Mouse (Mus musculus) lung, postnatal 14 days (tissue): ENCODE data around the gene Mef2b.
A peak's percentile ranks its signal among the peaks of the same experiment; 100 is the strongest.

ENCODE experiments used
- DNase-seq: peaks from one replicate; pipeline ENCODE4 v3.0.0; 2021

Mef2b gene

DNA sequence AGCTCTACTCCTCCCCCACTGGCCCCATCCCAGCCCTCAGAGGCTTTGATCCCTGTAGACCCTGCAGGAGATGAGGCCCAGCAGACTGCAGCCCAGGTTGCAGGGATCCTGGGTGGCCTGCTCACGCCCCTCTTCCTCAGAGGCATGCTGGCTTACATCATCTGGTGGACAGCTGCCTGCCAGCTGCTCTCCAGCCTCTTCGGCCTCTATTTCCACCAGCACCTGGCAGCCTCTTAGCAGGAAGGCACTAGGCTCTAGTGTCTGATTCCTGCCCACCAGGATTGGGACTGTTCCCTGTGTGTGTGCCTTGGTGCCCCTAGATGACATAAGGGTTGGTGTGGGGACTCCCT lies 42.4 kb downstream of the Mef2b start:
- DNase-seq, result no peak

DNA sequence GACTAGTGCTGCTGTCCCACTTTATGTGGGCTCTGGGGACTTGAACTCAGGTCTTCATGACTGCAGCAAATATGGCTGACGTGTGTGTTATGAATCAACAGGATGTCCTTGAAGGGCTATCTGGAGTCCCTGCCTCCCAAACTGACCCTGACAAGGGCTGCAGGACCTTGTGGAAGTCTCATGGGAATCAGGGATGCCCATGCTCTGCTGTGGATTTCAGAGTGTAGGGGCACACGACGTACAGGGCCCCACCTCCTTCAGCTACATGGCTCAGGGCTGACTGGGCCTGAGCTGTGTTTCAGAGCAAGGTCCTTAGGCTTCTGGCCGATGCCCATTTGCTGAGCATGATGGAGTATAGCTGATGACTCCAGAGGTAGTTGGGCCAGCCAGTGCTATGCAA lies 43.7 kb downstream of the Mef2b start:
- DNase-seq, result no peak

DNA sequence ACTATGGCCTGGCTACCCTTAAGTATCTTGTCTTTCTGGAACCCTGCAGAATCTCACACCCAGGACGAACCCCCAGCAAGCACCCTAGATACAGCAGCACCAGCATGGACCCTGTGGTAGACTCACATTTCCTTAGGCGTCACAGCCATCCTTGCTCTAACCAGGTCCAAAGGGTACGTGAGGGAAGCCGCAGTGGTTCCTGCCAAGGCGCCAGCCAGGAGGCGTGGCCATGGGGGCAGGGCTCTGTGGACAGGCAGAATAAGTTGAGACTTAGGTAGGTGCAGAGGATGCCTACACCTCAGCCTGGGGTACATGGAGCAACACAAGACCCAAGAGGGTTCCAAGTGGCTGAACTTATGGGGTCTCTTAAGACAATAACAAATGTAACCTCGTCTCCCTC lies 49.2 kb downstream of the Mef2b start:
- DNase-seq, result no peak

DNA sequence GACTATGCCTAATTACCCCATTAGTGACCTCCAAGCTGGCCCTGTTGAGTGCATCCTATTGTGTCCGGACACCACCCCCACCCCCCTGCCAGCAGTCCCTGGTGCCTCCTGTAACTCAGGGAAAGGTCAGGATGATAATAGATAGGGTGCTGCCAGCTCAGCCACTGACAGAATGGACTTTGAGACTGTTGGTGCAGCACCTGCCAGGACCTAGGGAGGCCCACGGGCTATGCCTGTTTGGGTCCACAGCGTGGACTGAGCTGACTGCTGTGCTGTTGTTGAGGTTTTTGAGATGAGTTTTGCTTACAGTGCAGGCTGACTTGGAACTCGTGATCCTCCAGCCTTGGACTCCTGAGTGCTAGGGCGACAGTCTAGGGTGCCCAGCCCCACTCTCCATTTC lies 53.7 kb downstream of the Mef2b start:
- no peak for DNase-seq

DNA sequence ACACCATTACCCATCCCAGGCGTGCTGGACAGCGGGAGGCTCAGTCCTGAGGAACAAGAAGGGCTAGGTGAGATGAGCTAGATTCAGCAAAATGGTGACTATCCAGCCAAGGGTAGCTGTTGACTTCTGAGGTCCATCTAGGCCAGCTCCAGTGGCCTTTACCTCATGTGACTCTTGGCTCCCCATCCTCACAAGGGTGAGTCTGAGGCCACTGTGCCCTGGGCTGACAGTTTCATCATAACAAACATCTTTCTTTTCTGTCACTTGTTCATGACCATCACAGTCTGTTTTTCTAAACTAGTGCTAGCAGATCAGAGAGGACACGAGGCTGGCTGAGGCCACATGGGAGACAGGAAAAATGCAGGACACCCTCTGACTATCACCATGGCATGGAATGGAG lies 54.7 kb downstream of the Mef2b start:
- no peak for DNase-seq

DNA sequence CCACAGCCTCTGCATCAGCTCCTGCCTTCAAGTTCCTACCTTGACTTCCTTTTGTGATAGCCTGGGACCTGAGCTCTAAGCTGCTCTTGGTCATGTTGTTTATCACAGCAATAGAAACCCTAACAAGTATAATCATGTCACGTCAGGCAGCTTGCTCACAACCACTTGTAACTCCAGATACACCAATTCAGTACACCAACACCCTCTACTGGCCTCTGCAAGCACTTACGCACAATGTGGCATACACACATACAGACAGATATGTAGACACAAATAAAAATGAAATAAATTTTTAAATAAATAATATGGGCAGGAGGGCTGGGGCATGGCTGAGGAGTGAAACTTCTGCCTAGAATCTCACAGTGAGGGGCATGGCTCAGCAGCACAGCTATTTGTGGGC lies 56.3 kb downstream of the Mef2b start:
- DNase-seq, result no peak

DNA sequence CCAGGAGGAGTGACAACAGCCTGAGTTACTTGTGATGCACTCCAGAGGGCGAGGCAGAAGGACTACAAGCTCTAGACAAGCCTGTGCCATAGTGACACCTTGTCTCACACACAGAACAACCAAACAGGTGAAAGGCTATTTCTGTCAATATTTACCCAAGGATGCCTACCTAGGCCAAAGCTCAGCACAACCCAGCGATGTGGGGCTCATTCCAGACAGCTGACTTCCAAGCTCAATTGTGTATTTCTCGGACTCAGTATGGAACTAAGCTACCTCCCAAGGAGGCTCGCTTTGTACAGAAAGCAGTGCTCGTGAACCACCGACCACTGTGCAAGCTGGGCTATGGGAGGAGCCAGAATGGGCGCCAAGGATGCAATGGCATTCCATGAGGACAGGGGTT lies 58.1 kb downstream of the Mef2b start:
- DNase-seq, result no peak

DNA sequence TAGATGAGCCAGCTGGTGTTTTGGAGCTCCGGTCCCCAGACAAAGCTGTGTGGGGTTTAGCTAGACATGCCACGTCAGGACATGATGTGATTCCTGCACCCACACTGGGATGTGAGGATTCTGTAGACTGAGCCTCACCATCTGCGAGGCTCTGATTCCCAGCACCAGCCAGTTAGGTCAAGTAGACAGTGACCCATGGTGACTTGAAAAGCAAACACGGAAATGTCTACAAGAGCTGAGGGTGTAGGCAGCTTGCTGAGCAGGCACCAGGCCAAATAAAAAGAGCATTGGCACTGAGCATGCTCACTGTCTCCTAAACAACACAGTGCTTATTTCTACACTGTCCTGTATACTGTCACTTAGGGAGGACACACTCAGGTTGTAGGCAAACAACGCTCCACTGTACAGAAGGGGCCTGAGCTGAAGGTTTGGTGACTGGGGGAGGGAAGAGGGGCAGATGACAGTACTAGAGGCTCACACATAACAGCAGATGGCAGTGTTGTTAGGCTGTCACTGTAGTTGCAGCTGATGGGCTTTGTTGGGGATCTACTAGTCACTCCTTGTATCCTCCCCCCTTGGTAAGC lies 60.7 kb downstream of the Mef2b start:
- peak; percentile 67 for DNase-seq

- no peak for DNase-seq
Observed at GRCm38 (mm10) chr8:70201417-70201816, 61.9 kb downstream of the Mef2b start.

DNA sequence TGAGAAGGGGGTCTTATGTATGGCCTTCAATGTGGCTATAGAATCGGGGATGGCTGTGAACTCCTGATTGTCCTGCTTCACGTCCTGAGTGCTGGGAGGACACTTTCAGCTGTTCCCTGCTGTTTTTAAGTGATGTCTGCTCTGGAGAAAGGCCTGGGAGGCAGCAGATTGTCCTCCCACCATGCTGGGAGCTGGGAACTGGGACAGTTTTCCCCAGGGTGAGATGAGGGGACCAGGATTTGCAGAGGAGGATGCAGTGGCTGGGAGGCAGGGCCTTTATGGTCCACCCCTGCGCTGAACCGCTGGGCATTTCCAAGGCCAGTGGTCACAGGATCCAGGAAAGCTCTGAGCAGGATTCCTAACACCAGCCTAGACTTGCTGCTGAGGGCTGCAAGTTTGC lies 63.6 kb downstream of the Mef2b start:
- DNase-seq, result no peak

DNA sequence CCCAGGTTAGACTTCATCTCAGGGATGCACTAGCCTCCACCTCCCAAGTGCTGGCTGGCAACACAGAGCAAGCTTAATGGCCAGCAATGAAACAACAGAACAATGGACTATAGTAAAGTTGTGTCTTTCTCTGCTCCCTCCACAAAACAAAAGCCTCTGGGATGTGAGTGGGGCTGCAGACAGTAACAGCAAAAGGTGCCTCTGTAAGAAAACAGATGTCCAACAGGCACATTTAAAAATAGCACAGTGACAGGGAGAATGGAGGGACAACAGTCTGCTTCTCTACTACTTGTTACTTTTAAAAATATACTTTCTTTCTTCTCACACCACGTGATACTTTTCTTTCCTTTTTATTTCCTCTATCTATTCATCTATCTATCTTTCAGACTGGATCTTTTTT lies 65.2 kb downstream of the Mef2b start:
- no peak for DNase-seq

DNA sequence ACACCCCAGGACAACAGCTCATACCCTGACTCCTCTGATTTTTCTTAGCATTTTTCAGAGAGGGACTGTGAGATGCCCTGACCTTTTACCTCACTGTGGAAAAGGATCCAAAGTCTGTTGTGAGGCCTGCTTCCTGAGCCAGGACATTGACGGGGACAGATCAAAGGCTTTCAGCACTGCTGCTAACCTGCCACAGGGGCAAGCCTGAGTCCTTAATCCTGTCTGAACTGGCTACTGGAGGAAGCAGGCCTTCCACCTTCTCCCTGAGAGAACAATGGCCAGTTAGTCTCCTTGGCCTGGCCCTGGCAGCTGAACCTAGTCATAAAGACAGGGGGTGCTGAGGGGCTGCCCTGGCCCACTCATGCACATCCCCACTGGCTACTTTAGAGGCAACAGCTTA lies 68.6 kb downstream of the Mef2b start:
- DNase-seq, result no peak

DNA sequence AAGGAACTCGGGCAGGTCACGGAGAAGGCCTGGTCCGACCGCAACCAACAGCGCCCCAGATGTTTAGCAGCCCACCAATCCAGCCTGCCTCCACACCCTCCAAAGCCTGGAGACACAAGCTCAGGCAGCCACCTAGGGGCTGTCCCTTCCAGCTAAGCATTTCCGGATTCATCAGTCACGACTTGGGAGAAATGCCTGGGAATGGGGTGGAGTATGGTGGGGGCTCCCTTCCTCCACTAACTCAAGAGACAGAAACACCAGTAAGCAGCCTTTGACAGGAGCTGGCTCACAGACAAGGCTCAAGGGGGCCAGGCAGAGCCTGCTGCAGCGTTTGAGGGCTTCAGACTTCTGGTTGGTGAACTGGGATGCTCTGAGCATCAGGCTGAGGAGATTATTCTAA lies 71.0 kb downstream of the Mef2b start:
- peak; percentile 27 for DNase-seq

GRCm38 (mm10) chr8:70211275-70211674 lies 71.8 kb downstream of the Mef2b start:
- no peak for DNase-seq

- DNase-seq, result no peak
Observed at GRCm38 (mm10) chr8:70211726-70212111, 72.2 kb downstream of the Mef2b start.

- peak; percentile 97 for DNase-seq
Observed at GRCm38 (mm10) chr8:70212112-70213055, 72.9 kb downstream of the Mef2b start, which contains the start of gene Slc25a42. Gene Slc25a42 (minus strand): TSS chr8:70212305.

- no peak for DNase-seq
Observed at GRCm38 (mm10) chr8:70214411-70214810, 74.9 kb downstream of the Mef2b start.

GRCm38 (mm10) chr8:70215092-70215491 lies 75.6 kb downstream of the Mef2b start:
- no peak for DNase-seq

DNA sequence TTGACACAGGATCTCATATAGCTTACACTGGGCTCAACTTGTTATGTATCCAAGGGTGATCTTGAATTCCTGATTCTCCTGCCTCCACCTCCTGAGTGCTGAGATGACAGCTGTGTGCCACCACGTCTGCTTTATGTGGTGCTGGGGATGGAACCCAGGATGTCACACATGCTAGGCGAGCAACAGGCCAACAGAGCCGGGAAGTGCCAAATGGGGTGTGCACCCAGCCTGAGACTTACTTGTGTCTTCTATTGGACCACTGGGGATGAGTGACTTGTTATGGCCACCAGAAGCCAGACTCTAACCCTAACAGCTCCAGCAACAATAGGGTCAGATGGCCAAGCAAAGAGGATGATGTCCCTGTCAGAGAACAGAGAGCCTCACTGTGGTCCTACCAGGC lies 76.7 kb downstream of the Mef2b start:
- peak; percentile 28 for DNase-seq

GRCm38 (mm10) chr8:70216566-70216965 lies 77.1 kb downstream of the Mef2b start:
- peak; percentile 82 for DNase-seq
